Mouse (Mus musculus): ENCODE results near the gene Pmm1. TPM values are rescaled to one million over a fixed set of nuclear protein-coding genes. Genes with fewer than 3 reads are reported as not detected.
"Not testable (repeated sequence)": the region's sequence is repeated elsewhere in the genome, so short reads cannot be mapped to it uniquely, and the experiment has no call there.

The Pmm1 gene
- polyA plus RNA-seq, 1 experiment from 2014 or later: 35.1 TPM

- 94% methylated on average over 12 of the region's 12 CpGs for WGBS
- no peaks in the 10 kb centered on the region for H3K27me3 ChIP-seq (ENCODE audit: control insufficient read depth, insufficient read depth, low read length)
- no peaks in the 10 kb centered on the region for H3K9me3 ChIP-seq (ENCODE audit: control insufficient read depth, low read length)
- no peak overlapping the region for H3K4me2 ChIP-seq (ENCODE audit: low read depth, low read length, severe bottlenecking)
- no peaks in the 10 kb centered on the region for H3K4me1 ChIP-seq (replicated peaks; ENCODE audit: control insufficient read depth, insufficient read depth, low read length)
- ATAC-seq (replicated peaks; ENCODE audit: low FRiP score): no peak
- no peak overlapping the region for H3K27ac ChIP-seq (ENCODE audit: low read depth, low read length)
- no peak overlapping the region for H3K4me3 ChIP-seq (ENCODE audit: low read depth, low read length)
- no peak overlapping the region for H3K9ac ChIP-seq (ENCODE audit: low read length)
- peaks cover 5% of the 10 kb centered on the region for H3K36me3 ChIP-seq (ENCODE audit: control insufficient read depth, insufficient read depth, low read length)
- no peak for DNase-seq (ENCODE audit: low spot score)
Observed at GRCm38 (mm10) chr15:81917201-81917600, 43.5 kb downstream of the Pmm1 start.

- H3K36me3 ChIP-seq (ENCODE audit: control insufficient read depth, insufficient read depth, low read length): peaks cover 9% of the 10 kb centered on the region
- H3K9me3 ChIP-seq (ENCODE audit: control insufficient read depth, low read length): no peaks in the 10 kb centered on the region
- no peak overlapping the region for H3K4me2 ChIP-seq (ENCODE audit: low read depth, low read length, severe bottlenecking)
- no peak overlapping the region for H3K9ac ChIP-seq (ENCODE audit: low read length)
- DNase-seq (ENCODE audit: low spot score) (no peak), ATAC-seq (replicated peaks; ENCODE audit: low FRiP score) (no peak)
- no peak overlapping the region for H3K27ac ChIP-seq (ENCODE audit: low read depth, low read length)
- no peaks in the 10 kb centered on the region for H3K4me1 ChIP-seq (replicated peaks; ENCODE audit: control insufficient read depth, insufficient read depth, low read length)
- H3K27me3 ChIP-seq (ENCODE audit: control insufficient read depth, insufficient read depth, low read length): no peaks in the 10 kb centered on the region
- 91% methylated on average over 5 of the region's 5 CpGs for WGBS
- no peak overlapping the region for H3K4me3 ChIP-seq (ENCODE audit: low read depth, low read length)
Observed at GRCm38 (mm10) chr15:81915663-81916062, 45.1 kb downstream of the Pmm1 start.

- H3K4me1 ChIP-seq (replicated peaks; ENCODE audit: control insufficient read depth, insufficient read depth, low read length): no peaks in the 10 kb centered on the region
- DNase-seq (ENCODE audit: low spot score) (no peak), ATAC-seq (replicated peaks; ENCODE audit: low FRiP score) (no peak)
- WGBS: 88% methylated on average over 5 of the region's 5 CpGs
- H3K27me3 ChIP-seq (ENCODE audit: control insufficient read depth, insufficient read depth, low read length): no peaks in the 10 kb centered on the region
- peaks cover 10% of the 10 kb centered on the region for H3K36me3 ChIP-seq (ENCODE audit: control insufficient read depth, insufficient read depth, low read length)
- H3K4me2 ChIP-seq (ENCODE audit: low read depth, low read length, severe bottlenecking): no peak overlapping the region
- H3K9me3 ChIP-seq (ENCODE audit: control insufficient read depth, low read length): no peaks in the 10 kb centered on the region
- H3K4me3 ChIP-seq (ENCODE audit: low read depth, low read length): no peak overlapping the region
- H3K27ac ChIP-seq (ENCODE audit: low read depth, low read length): no peak overlapping the region
- H3K9ac ChIP-seq (ENCODE audit: low read length): no peak overlapping the region
Observed at GRCm38 (mm10) chr15:81914668-81915067, 46.1 kb downstream of the Pmm1 start.

GRCm38 (mm10) chr15:81912498-81912897, 48.2 kb downstream of the Pmm1 start:
- Histone ChIP-seq H3K4me2 (ENCODE audit: low read depth, low read length, severe bottlenecking) (no peak overlapping the region), H3K36me3 (ENCODE audit: control insufficient read depth, insufficient read depth, low read length) (peaks cover 19% of the 10 kb centered on the region), H3K9ac (ENCODE audit: low read length) (no peak overlapping the region), H3K27ac (ENCODE audit: low read depth, low read length) (no peak overlapping the region), H3K4me1 (replicated peaks; ENCODE audit: control insufficient read depth, insufficient read depth, low read length) (no peaks in the 10 kb centered on the region), H3K9me3 (ENCODE audit: control insufficient read depth, low read length) (no peaks in the 10 kb centered on the region), H3K4me3 (ENCODE audit: low read depth, low read length) (no peak overlapping the region), H3K27me3 (ENCODE audit: control insufficient read depth, insufficient read depth, low read length) (no peaks in the 10 kb centered on the region)
- DNase-seq (ENCODE audit: low spot score) (no peak), ATAC-seq (replicated peaks; ENCODE audit: low FRiP score) (no peak)
- 85% methylated on average over 2 of the region's 2 CpGs for WGBS

- H3K4me1 ChIP-seq (replicated peaks; ENCODE audit: control insufficient read depth, insufficient read depth, low read length); DNase-seq (ENCODE audit: low spot score); H3K27ac ChIP-seq (ENCODE audit: low read depth, low read length); H3K4me2 ChIP-seq (ENCODE audit: low read depth, low read length, severe bottlenecking); H3K9me3 ChIP-seq (ENCODE audit: control insufficient read depth, low read length); H3K27me3 ChIP-seq (ENCODE audit: control insufficient read depth, insufficient read depth, low read length); ATAC-seq (replicated peaks; ENCODE audit: low FRiP score); H3K4me3 ChIP-seq (ENCODE audit: low read depth, low read length); H3K9ac ChIP-seq (ENCODE audit: low read length): not testable (repeated sequence)
- H3K36me3 ChIP-seq (ENCODE audit: control insufficient read depth, insufficient read depth, low read length): peaks cover 19% of the 10 kb centered on the region
- WGBS: 92% methylated on average over 4 of the region's 4 CpGs
Observed at GRCm38 (mm10) chr15:81908767-81909166, 52.0 kb downstream of the Pmm1 start.

- no peak for ATAC-seq (replicated peaks; ENCODE audit: low FRiP score)
- Histone ChIP-seq H3K27ac (ENCODE audit: low read depth, low read length) (no peak overlapping the region), H3K4me3 (ENCODE audit: low read depth, low read length) (no peak overlapping the region), H3K9ac (ENCODE audit: low read length) (no peak overlapping the region), H3K27me3 (ENCODE audit: control insufficient read depth, insufficient read depth, low read length) (no peaks in the 10 kb centered on the region), H3K36me3 (ENCODE audit: control insufficient read depth, insufficient read depth, low read length) (peaks cover 16% of the 10 kb centered on the region), H3K4me2 (ENCODE audit: low read depth, low read length, severe bottlenecking) (no peak overlapping the region), H3K9me3 (ENCODE audit: control insufficient read depth, low read length) (no peaks in the 10 kb centered on the region), H3K4me1 (replicated peaks; ENCODE audit: control insufficient read depth, insufficient read depth, low read length) (no peaks in the 10 kb centered on the region)
- DNase-seq (ENCODE audit: low spot score): no peak
- WGBS: 92% methylated on average over 8 of the region's 8 CpGs
Observed at GRCm38 (mm10) chr15:81907953-81908352, 52.8 kb downstream of the Pmm1 start.

GRCm38 (mm10) chr15:81904939-81905338, 55.8 kb downstream of the Pmm1 start:
- DNase-seq (ENCODE audit: low spot score) (peak; percentile 81), ATAC-seq (replicated peaks; ENCODE audit: low FRiP score) (no peak)
- Histone ChIP-seq H3K9ac (ENCODE audit: low read length) (no peak overlapping the region), H3K9me3 (ENCODE audit: control insufficient read depth, low read length) (no peaks in the 10 kb centered on the region), H3K27ac (ENCODE audit: low read depth, low read length) (no peak overlapping the region), H3K4me3 (ENCODE audit: low read depth, low read length) (no peak overlapping the region), H3K4me2 (ENCODE audit: low read depth, low read length, severe bottlenecking) (no peak overlapping the region), H3K36me3 (ENCODE audit: control insufficient read depth, insufficient read depth, low read length) (peaks cover 14% of the 10 kb centered on the region), H3K27me3 (ENCODE audit: control insufficient read depth, insufficient read depth, low read length) (no peaks in the 10 kb centered on the region), H3K4me1 (replicated peaks; ENCODE audit: control insufficient read depth, insufficient read depth, low read length) (no peaks in the 10 kb centered on the region)
- WGBS: 32% methylated on average over 2 of the region's 2 CpGs

Other genes starting within 250 kb of the Pmm1 start
- 50.1 and 57.6 TPM in 2 replicates for gene Zc3h7b, start 215.9 kb downstream of the Pmm1 start, polyA plus RNA-seq (2014; fragmentation: Nextera tagmentation; extraction: Ambion mirVana)
- 172 and 188 TPM in 2 replicates for gene Rangap1, start 215.4 kb downstream of the Pmm1 start, polyA plus RNA-seq (2014; fragmentation: Nextera tagmentation; extraction: Ambion mirVana)
- 16.8 and 17.4 TPM in 2 replicates for gene Tef, start 158.5 kb downstream of the Pmm1 start, polyA plus RNA-seq (2014; fragmentation: Nextera tagmentation; extraction: Ambion mirVana)
- gene Tob2, start 102.1 kb downstream of the Pmm1 start, polyA plus RNA-seq (2014; fragmentation: Nextera tagmentation; extraction: Ambion mirVana): 22.1 and 23.6 TPM in 2 replicates
- gene Phf5a, start 89.0 kb downstream of the Pmm1 start, polyA plus RNA-seq (2014; fragmentation: Nextera tagmentation; extraction: Ambion mirVana): 186 and 216 TPM in 2 replicates
- gene Aco2, start 88.6 kb downstream of the Pmm1 start, polyA plus RNA-seq (2014; fragmentation: Nextera tagmentation; extraction: Ambion mirVana): 169 and 171 TPM in 2 replicates
- gene Polr3h, start 34.7 kb downstream of the Pmm1 start, polyA plus RNA-seq (2014; fragmentation: Nextera tagmentation; extraction: Ambion mirVana): 65.1 and 80.5 TPM in 2 replicates
- 16.6 and 20.1 TPM in 2 replicates for gene Csdc2, start 24.2 kb downstream of the Pmm1 start, polyA plus RNA-seq (2014; fragmentation: Nextera tagmentation; extraction: Ambion mirVana)
- not detected in 2 replicates for gene 1700029P11Rik, start 19.6 kb upstream of the Pmm1 start, polyA plus RNA-seq (2014; fragmentation: Nextera tagmentation; extraction: Ambion mirVana)
- 72.9 and 80.6 TPM in 2 replicates for gene Xrcc6, start 26.9 kb upstream of the Pmm1 start, polyA plus RNA-seq (2014; fragmentation: Nextera tagmentation; extraction: Ambion mirVana)
- 40.3 and 45.1 TPM in 2 replicates for gene Desi1, start 72.9 kb upstream of the Pmm1 start, polyA plus RNA-seq (2014; fragmentation: Nextera tagmentation; extraction: Ambion mirVana)
- gene Snu13, start 86.7 kb upstream of the Pmm1 start, polyA plus RNA-seq (2014; fragmentation: Nextera tagmentation; extraction: Ambion mirVana): 289 and 308 TPM in 2 replicates
- gene 4930407I10Rik, start 98.2 kb upstream of the Pmm1 start, polyA plus RNA-seq (2014; fragmentation: Nextera tagmentation; extraction: Ambion mirVana): not detected in 2 replicates
- not detected in 2 replicates for gene Mei1, start 109.1 kb upstream of the Pmm1 start, polyA plus RNA-seq (2014; fragmentation: Nextera tagmentation; extraction: Ambion mirVana)
- 23.6 and 25.5 TPM in 2 replicates for gene Ccdc134, start 167.0 kb upstream of the Pmm1 start, polyA plus RNA-seq (2014; fragmentation: Nextera tagmentation; extraction: Ambion mirVana)
- 209 and 216 TPM in 2 replicates for gene Srebf2, start 186.3 kb upstream of the Pmm1 start, polyA plus RNA-seq (2014; fragmentation: Nextera tagmentation; extraction: Ambion mirVana)

Measured in forebrain, embryonic 11.5 days (tissue).